In the genomic region with DNA sequence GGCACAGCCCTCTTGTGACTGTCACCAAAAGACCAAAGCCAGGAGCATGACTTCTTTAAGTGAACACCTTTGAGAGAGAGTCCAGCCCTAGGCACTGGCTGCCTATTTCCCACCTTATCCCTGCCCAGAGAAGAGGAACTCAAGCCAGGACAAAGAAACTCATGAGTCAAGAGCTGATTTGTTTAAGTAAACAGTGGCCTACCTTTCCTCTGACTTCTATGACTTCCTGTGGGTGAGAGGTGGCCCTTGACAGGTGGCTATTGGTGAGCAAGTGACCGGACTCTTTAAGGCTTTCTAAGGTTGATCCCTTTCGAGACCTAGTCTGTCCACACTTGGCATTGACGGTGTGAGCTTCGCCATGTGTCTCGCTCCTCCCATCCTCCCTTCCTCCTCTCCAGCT, we compare ENCODE assay signal across 26 mouse cellular contexts. TPM values are rescaled to one million over a fixed set of nuclear protein-coding genes. Genes with fewer than 3 reads are reported as not detected.
DNase-seq lines count a peak whose midpoint lies in the region; ATAC-seq and TF ChIP-seq lines count a peak whose summit lies in the region.
"Had no signal": no experiment of that assay in that cellular context is flagged by ENCODE, and none has a peak within 500 bp of the region (broad histone marks: within the 10 kb centered on the region; RNA-seq: fewer than 3 reads in every experiment).

No protein-coding gene starts in this region.

- peaks cover 9% of the 10 kb centered on the region; the same call in 1 of the 2 replicates for H3K79me2 ChIP-seq in liver, adult 2 months (ENCODE audit: control insufficient read depth, insufficient read depth, low read length)

- DNase-seq in liver, adult 2 months (ENCODE audit: extremely low read depth, low read depth, low spot score) = peak; percentile 81
- DNase-seq in liver = no peak
- peak; percentile 86 for DNase-seq in lung, postnatal 0 days (ENCODE audit: low spot score)
- DNase-seq in lung, postnatal 10 days = no peak
- peak; percentile 75 for DNase-seq in lung, postnatal 25 days (ENCODE audit: low spot score)
- no peak for DNase-seq in thymus, adult 18-20 months
- no peak for DNase-seq in cerebellum, adult 9-11 months
- DNase-seq: adrenal gland, postnatal 14 days; cerebellum, adult 11 months; cerebellum, adult 9-10 months; embryo, embryonic 11 days; gastrocnemius, postnatal 36 days; heart, adult 18-20 months; heart, postnatal 10 days; kidney, adult 9 months; layer of hippocampus, adult 9-11 months; spleen, adult 18-20 months; thymus, postnatal 14 days had no signal

- H3K4me2 ChIP-seq in lung, postnatal 0 days (replicated peaks; ENCODE audit: low read depth, low read length) = no peak overlapping the region
- H3K4me2 ChIP-seq: embryonic facial prominence, embryonic 12.5 days; heart, embryonic 12.5 days; hindbrain, embryonic 14.5 days; midbrain, embryonic 15.5 days had no signal

- no peak for TF ChIP-seq POLR2A in liver, adult 2 months (IDR thresholded peaks at IDR 0.05; ENCODE audit: extremely low read depth, insufficient read depth, low read length)

- peaks cover 25% of the 10 kb centered on the region for H3K4me1 ChIP-seq in liver, adult 2 months (ENCODE audit: control insufficient read depth, insufficient read depth, low read length)
- H3K4me1 ChIP-seq in lung, postnatal 0 days (ENCODE audit: insufficient read depth, low read depth, low read length) = peaks cover 15% of the 10 kb centered on the region
- H3K4me1 ChIP-seq: embryonic facial prominence, embryonic 12.5 days; heart, embryonic 12.5 days had no signal

- TF ChIP-seq CTCF in liver, adult 2 months (IDR thresholded peaks at IDR 0.05; ENCODE audit: low read depth, low read length) = no peak
- no peak for TF ChIP-seq CTCF in lung, postnatal 0 days (IDR thresholded peaks at IDR 0.05)

- no peaks in the 10 kb centered on the region; the same call in 1 of the 2 replicates for H3K36me3 ChIP-seq in liver, adult 2 months (ENCODE audit: control insufficient read depth, insufficient read depth, low read length)
- H3K36me3 ChIP-seq in lung, postnatal 0 days (ENCODE audit: insufficient read depth, low read length) = no peaks in the 10 kb centered on the region
- H3K36me3 ChIP-seq: midbrain, embryonic 15.5 days had no signal

- WGBS in liver, adult 2 months = 75% methylated on average over 5 of the region's 5 CpGs
- whole genome bisulfite sequencing in lung, postnatal 0 days = 74% methylated on average over 5 of the region's 5 CpGs

- no peaks in the 10 kb centered on the region for H3K27me3 ChIP-seq in liver, adult 2 months (ENCODE audit: control insufficient read depth, insufficient read depth, low read length)
- no peaks in the 10 kb centered on the region for H3K27me3 ChIP-seq in lung, postnatal 0 days (replicated peaks; ENCODE audit: insufficient read depth, low read length)
- H3K27me3 ChIP-seq: embryonic facial prominence, embryonic 12.5 days; heart, embryonic 12.5 days; midbrain, embryonic 15.5 days had no signal

- peak; percentile 40; the same call in 1 of the 2 replicates for TF ChIP-seq EP300 in lung, postnatal 0 days (IDR thresholded peaks at IDR 0.05)

- ATAC-seq in lung, postnatal 0 days = peak; percentile 35
- ATAC-seq: forebrain, embryonic 14.5 days; intestine, postnatal 0 days; midbrain, embryonic 15.5 days had no signal

- no peak overlapping the region for H3K4me3 ChIP-seq in liver, adult 2 months (ENCODE audit: insufficient read depth, low read depth, low read length)
- H3K4me3 ChIP-seq in lung, postnatal 0 days (ENCODE audit: low read depth, low read length) = no peak overlapping the region
- H3K4me3 ChIP-seq: embryonic facial prominence, embryonic 12.5 days; heart, embryonic 12.5 days; midbrain, embryonic 15.5 days had no signal

- H3K27ac ChIP-seq in liver, adult 2 months (replicated peaks; ENCODE audit: insufficient read depth, low read depth, low read length) = peak overlapping the region; percentile 64
- H3K27ac ChIP-seq in lung, postnatal 0 days (ENCODE audit: low read length) = peak overlapping the region; percentile 47; the same call in 1 of the 2 replicates
- H3K27ac ChIP-seq: embryonic facial prominence, embryonic 12.5 days; hindbrain, embryonic 14.5 days; midbrain, embryonic 15.5 days had no signal

- H3K9me3 ChIP-seq in lung, postnatal 0 days (ENCODE audit: low read length) = no peaks in the 10 kb centered on the region
- H3K9me3 ChIP-seq: embryonic facial prominence, embryonic 12.5 days; heart, embryonic 12.5 days; midbrain, embryonic 15.5 days had no signal

- no peak overlapping the region for H3K9ac ChIP-seq in liver, adult 2 months (ENCODE audit: low read depth, low read length)
- no peak overlapping the region for H3K9ac ChIP-seq in lung, postnatal 0 days (replicated peaks; ENCODE audit: low read depth)
- H3K9ac ChIP-seq: embryonic facial prominence, embryonic 12.5 days; heart, embryonic 12.5 days; hindbrain, embryonic 14.5 days; midbrain, embryonic 15.5 days had no signal

RNA-seq across cellular contexts. Expression of a gene that starts 6.5 kb away (rescaled TPM):
- 9.1 and 11.0 TPM in 2 replicates for total RNA-seq in liver, adult 2 months (2014; rRNA removed)
- 51.0 and 57.0 TPM in 2 replicates for polyA plus RNA-seq in liver, adult 2 months (2012; rRNA removed)
- polyA plus RNA-seq in lung, postnatal 0 days (2015; fragmentation: Nextera tagmentation; extraction: Ambion mirVana) = 17.3 and 19.1 TPM in 2 replicates
- total RNA-seq: neutrophil, adult 5-6 weeks had no signal

RNA-seq across cellular contexts. Expression of a gene that starts 31.5 kb away (rescaled TPM):
- not detected in 2 replicates for total RNA-seq in liver, adult 2 months (2014; rRNA removed)
- 0.51 and 0.54 TPM in 2 replicates for polyA plus RNA-seq in liver, adult 2 months (2012; rRNA removed)
- 4.5 TPM in 2 replicates for polyA plus RNA-seq in lung, postnatal 0 days (2015; fragmentation: Nextera tagmentation; extraction: Ambion mirVana)
- total RNA-seq: hematopoietic stem cell, adult 5-6 weeks; neutrophil, adult 5-6 weeks had no signal

RNA-seq across cellular contexts. Expression of a gene that starts 42.5 kb away (rescaled TPM):
- 0.18 and 0.34 TPM in 2 replicates for total RNA-seq in liver, adult 2 months (2014; rRNA removed)
- polyA plus RNA-seq in liver, adult 2 months (2012; rRNA removed) = 0.29 and 0.80 TPM in 2 replicates
- polyA plus RNA-seq in lung, postnatal 0 days (2015; fragmentation: Nextera tagmentation; extraction: Ambion mirVana) = 7.2 and 7.7 TPM in 2 replicates
- total RNA-seq: hematopoietic stem cell, adult 5-6 weeks; neutrophil, adult 5-6 weeks had no signal

RNA-seq across cellular contexts. Expression of a gene that starts 46.3 kb away (rescaled TPM):
- total RNA-seq in liver, adult 2 months (2014; rRNA removed) = 124 and 163 TPM in 2 replicates
- 238 and 244 TPM in 2 replicates for polyA plus RNA-seq in liver, adult 2 months (2012; rRNA removed)
- 346 TPM in 2 replicates for polyA plus RNA-seq in lung, postnatal 0 days (2015; fragmentation: Nextera tagmentation; extraction: Ambion mirVana)

RNA-seq across cellular contexts. Expression of a gene that starts 51.0 kb away (rescaled TPM):
- total RNA-seq in liver, adult 2 months (2014; rRNA removed) = 1.7 and 1.9 TPM in 2 replicates
- 6.9 and 10.2 TPM in 2 replicates for polyA plus RNA-seq in liver, adult 2 months (2012; rRNA removed)
- 7.8 and 8.6 TPM in 2 replicates for polyA plus RNA-seq in lung, postnatal 0 days (2015; fragmentation: Nextera tagmentation; extraction: Ambion mirVana)

Comparison
In these comparisons a context has a peak if more than half of its experiments do, and no peak if none do; other contexts are left out.
1. DNase-seq: peak in liver, adult 2 months (single experiment), lung, postnatal 0 days (single experiment) and lung, postnatal 25 days (single experiment); none in liver (single experiment), lung, postnatal 10 days (single experiment), thymus, adult 18-20 months (0 of 2) and cerebellum, adult 9-11 months (single experiment).